Mouse (Mus musculus) forebrain, postnatal 0 days (tissue): Measurements from ENCODE around the gene Tgfb2. TPM values are rescaled to one million over a fixed set of nuclear protein-coding genes. Genes with fewer than 3 reads are reported as not detected.

Experiments used
- ATAC-seq: fragments of 200-750 bp; cut with Nextera tagmentation; 2 replicates; pipeline ENCODE4 v1.8.0; 2017; ENCODE audit warnings: mild to moderate bottlenecking, moderate library complexity
- DNase-seq: peaks from one replicate; pipeline ENCODE4 v3.0.0-alpha.2; 2015
- H3K27ac ChIP-seq: fragments of 300-500 bp; sonication (generic); 2 replicates; pipeline ENCODE4 v1.5.1; 2014; ENCODE audit warnings: low read depth, mild to moderate bottlenecking, antibody characterized with exemption, low read length, moderate library complexity, mixed read lengths
- H3K27me3 ChIP-seq: fragments of 300-500 bp; sonication (generic); 2 replicates; pipeline ENCODE4 v1.6.1; 2014; ENCODE audit warnings: mild to moderate bottlenecking, low read length, mixed read lengths; ENCODE audit not compliant: insufficient read depth
- H3K36me3 ChIP-seq: fragments of 300-500 bp; sonication (generic); 2 replicates; pipeline ENCODE4 v1.6.1; 2014; ENCODE audit warnings: mild to moderate bottlenecking, moderate library complexity; ENCODE audit not compliant: insufficient read depth
- H3K4me1 ChIP-seq: fragments of 300-500 bp; sonication (generic); 2 replicates; pipeline ENCODE4 v1.6.1; 2014; ENCODE audit warnings: antibody characterized with exemption; ENCODE audit not compliant: insufficient read depth
- H3K4me2 ChIP-seq: fragments of 300-500 bp; sonication (generic); 2 replicates; pipeline ENCODE4 v1.6.1; 2014; ENCODE audit warnings: low read depth, mild to moderate bottlenecking, moderate library complexity
- H3K4me3 ChIP-seq: fragments of 300-500 bp; sonication (generic); 2 replicates; pipeline ENCODE4 v1.5.1; 2014; ENCODE audit warnings: low read depth, low read length, mixed read lengths
- H3K9ac ChIP-seq: fragments of 300-500 bp; sonication (generic); 2 replicates; pipeline ENCODE4 v1.6.1; 2014; ENCODE audit warnings: mild to moderate bottlenecking
- H3K9me3 ChIP-seq: fragments of 300-500 bp; sonication (generic); 2 replicates; pipeline ENCODE4 v1.6.1; 2016; ENCODE audit warnings: low read length
- CTCF ChIP-seq: sonication (generic); IDR thresholded peaks from 2 replicates; pipeline ENCODE4 v1.5.1; 2016; ENCODE audit warnings: antibody characterized with exemption, control low read depth, low read depth
- WGBS: fragments of 180-500 bp; shearing (Covaris S2); extraction: QIAGEN DNeasy Blood & Tissue Kit; methylation state at CpG from one replicate; pipeline ENCODE4 v1.1.7; 2014; 5-methylcytosine and 5-hydroxymethylcytosine counted together
- polyA plus RNA-seq: library from polyadenylated mRNA; unstranded; fragments of >200 nt; fragmentation: Nextera tagmentation; extraction: Ambion mirVana; gene quantifications from 2 replicates; pipeline ENCODE4 v1.2.1, GENCODE M21; 2015
- total RNA-seq: library from RNA; depleted of rRNA; stranded (reverse); fragments of >200 nt; gene quantifications from 2 replicates; pipeline ENCODE4 v1.2.3, GENCODE M21; 2014; rRNA removed

Gene Tgfb2
- total RNA-seq (9.2 and 15.4 TPM in 2 replicates), polyA plus RNA-seq (17.2 and 35.8 TPM in 2 replicates)

DNA sequence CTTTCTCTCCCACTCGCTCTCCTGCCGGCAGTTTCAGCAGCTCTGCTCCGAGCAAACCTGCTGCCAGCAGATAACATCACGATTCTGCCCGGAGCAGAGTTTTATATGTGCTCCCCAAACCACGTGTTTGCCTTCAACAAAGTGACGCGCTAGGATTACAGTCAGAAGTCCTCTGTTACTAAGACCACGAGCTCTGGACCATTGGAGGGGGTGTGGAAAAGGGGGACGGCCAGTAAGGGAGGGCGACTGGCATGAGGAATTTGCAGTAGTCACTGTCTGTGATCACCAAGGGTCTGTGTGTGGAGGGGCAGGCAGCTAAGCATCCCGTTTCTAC is at the start of gene Tgfb2:
Gene Tgfb2, minus strand, starts transcription at position 75 of the 334 bp plus-strand sequence.
- Histone ChIP-seq H3K36me3 (no peaks in the 10 kb centered on the region), H3K9me3 (no peaks in the 10 kb centered on the region), H3K27me3 (peaks cover 7% of the 10 kb centered on the region; the same call in 1 of the 2 replicates), H3K27ac (peak within 1 kb of the TSS; percentile 62), H3K4me3 (peak within 1 kb of the TSS; percentile 63), H3K4me2 (peak within 1 kb of the TSS; percentile 93), H3K9ac (peak within 1 kb of the TSS; percentile 64), H3K4me1 (peaks cover 9% of the 10 kb centered on the region; the same call in 1 of the 2 replicates)
- DNase-seq (peak; percentile 64), ATAC-seq (peak; percentile 68)
- no peak for TF ChIP-seq CTCF
- WGBS: 2% methylated on average over 12 of the region's 12 CpGs

DNA sequence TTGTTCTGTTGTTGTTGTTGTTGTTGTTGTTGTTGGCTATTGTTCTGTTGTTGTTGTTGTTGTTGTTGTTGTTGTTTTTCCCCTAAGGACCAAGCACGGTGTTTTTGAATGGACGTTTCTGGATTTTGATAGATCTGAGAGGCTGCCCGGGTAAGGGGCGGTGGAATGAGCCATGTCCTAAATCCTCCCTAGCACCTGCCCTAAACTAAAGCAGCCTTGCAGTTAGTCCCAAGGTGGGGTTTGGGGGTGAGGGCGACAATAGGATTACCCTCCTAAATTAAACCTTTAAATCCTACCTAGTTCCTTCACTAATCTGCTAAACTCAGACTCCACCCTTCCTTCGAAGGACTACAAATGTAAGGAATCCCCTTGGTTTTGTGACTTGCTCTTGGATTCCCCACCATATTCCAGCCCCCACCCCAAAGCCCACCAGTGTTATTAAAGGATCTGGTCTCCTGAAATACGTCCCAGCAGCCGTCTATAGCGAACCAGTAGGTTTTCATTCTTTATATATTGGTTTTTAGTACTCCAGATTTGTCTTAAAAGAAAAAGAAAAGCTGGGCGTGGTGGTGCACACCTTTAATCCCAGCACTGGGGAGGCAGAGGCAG is 44.0 kb upstream of the Tgfb2 start:
- peak overlapping the region; percentile 58 for H3K4me3 ChIP-seq
- DNase-seq (no peak), ATAC-seq (peak; percentile 36)
- H3K36me3 ChIP-seq: no peaks in the 10 kb centered on the region; the same call in 1 of the 2 replicates
- peak overlapping the region; percentile 81 for H3K27ac ChIP-seq
- H3K27me3 ChIP-seq: no peaks in the 10 kb centered on the region
- no peaks in the 10 kb centered on the region for H3K9me3 ChIP-seq
- no peak for TF ChIP-seq CTCF
- 34% methylated on average over 10 of the region's 10 CpGs for whole genome bisulfite sequencing
- H3K4me2 ChIP-seq: peak overlapping the region; percentile 67
- peaks cover 9% of the 10 kb centered on the region; the same call in 1 of the 2 replicates for H3K4me1 ChIP-seq
- peak overlapping the region; percentile 79 for H3K9ac ChIP-seq

DNA sequence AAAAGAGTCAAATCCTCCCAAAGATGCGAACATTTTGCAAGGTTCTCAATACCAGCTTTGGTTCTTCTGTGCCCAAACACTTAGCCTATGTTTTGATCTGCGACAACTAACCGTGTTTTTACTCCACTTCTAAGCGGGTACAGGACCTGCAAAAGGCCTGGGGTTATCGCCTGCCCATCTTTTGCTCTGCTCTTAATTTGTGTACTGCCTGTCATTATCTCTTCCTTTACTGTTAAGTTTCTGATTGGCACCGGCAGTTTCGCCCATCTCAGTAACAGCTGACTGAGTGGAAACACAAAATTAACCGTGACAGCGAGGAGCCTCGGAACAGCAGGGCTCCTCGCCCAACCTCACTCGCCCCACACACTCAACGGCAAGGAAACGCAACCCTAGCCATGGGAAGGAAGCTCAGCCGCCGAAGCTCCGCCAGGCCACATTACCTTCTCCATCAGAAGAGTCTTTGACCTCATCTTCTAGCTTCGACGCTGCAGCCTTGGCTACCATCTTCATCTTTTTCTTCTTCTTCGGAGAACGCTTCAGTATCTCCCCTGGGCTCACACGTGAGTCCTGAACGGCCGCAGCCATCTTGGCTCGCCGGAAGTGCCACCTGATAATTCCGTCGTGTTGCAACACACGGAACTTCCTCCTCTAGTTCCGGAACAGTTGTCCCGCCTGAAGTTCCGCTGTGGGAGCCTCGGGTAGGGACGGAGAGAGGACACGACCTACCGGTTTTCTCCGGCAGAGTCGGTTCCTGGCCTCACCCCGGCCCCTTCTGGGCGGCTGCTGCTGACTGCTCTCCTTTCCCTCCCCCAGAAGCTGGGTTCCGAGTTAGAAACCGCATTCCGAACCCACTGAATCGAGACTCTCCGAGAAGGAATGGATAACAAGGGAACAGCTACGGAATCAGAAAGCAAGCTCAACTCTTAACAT is 43.2 kb upstream of the Tgfb2 start, which contains the start of gene Rrp15:
Gene Rrp15, minus strand, starts transcription at position 635 of the 930 bp plus-strand sequence.
- ATAC-seq (peak; percentile 94), DNase-seq (peak; percentile 96)
- WGBS: 2% methylated on average over 46 of the region's 46 CpGs
- Histone ChIP-seq H3K27ac (peak within 1 kb of the TSS; percentile 81), H3K4me1 (peaks cover 9% of the 10 kb centered on the region; the same call in 1 of the 2 replicates), H3K4me2 (peak within 1 kb of the TSS; percentile 67), H3K9me3 (no peaks in the 10 kb centered on the region), H3K4me3 (peak within 1 kb of the TSS; percentile 58), H3K27me3 (no peaks in the 10 kb centered on the region), H3K9ac (peak within 1 kb of the TSS; percentile 79), H3K36me3 (no peaks in the 10 kb centered on the region; the same call in 1 of the 2 replicates)
- no peak for TF ChIP-seq CTCF

DNA sequence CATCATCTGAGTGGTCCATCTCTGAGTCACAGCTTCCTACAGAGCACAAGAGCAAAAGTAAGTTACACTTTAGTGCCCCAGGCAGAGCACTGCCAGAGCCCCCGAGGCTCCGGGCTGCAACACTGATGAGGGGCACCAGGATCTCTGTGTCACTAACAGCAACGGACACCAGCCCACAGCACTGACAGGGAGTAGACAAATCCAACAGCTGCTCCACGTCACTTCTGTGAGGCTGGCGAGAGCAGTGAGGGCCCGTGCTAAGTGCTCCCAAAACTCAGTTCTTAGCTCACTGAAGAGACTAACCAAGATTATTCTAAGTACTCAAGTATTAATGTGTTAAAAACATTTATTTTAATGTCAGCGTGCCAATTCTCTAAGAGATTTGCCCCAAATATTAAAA is 34.0 kb upstream of the Tgfb2 start:
- Histone ChIP-seq H3K27ac (no peak overlapping the region), H3K4me2 (no peak overlapping the region), H3K9me3 (no peaks in the 10 kb centered on the region), H3K9ac (no peak overlapping the region), H3K36me3 (peaks cover 11% of the 10 kb centered on the region; the same call in 1 of the 2 replicates), H3K4me3 (no peak overlapping the region), H3K27me3 (no peaks in the 10 kb centered on the region), H3K4me1 (no peaks in the 10 kb centered on the region)
- WGBS: 85% methylated on average over 7 of the region's 7 CpGs
- DNase-seq (no peak), ATAC-seq (no peak)
- TF ChIP-seq CTCF: no peak

DNA sequence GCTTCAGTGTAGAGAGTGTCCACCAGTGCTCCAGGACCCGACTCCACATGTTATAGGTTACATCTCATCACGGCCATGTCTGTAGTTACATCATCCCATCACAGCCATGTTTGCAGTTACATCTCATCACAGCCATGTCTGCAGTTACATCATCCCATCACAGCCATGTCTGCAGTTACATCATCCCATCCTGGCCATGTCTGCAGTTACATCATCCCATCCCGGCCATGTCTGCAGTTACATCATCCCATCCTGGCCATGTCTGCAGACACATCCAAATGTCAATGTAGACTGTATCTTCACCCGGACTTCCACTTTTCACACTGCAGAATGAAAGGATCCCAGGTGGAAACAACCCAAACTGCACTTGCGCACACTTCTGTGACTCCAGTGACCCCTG is 29.7 kb upstream of the Tgfb2 start:
- H3K4me3 ChIP-seq: no peak overlapping the region
- 94% methylated on average over 5 of the region's 5 CpGs for WGBS
- ATAC-seq (no peak), DNase-seq (no peak)
- TF ChIP-seq CTCF: no peak
- H3K9ac ChIP-seq: no peak overlapping the region
- H3K27me3 ChIP-seq: no peaks in the 10 kb centered on the region
- no peaks in the 10 kb centered on the region for H3K4me1 ChIP-seq
- no peaks in the 10 kb centered on the region for H3K9me3 ChIP-seq
- peaks cover 14% of the 10 kb centered on the region; the same call in 1 of the 2 replicates for H3K36me3 ChIP-seq
- H3K27ac ChIP-seq: no peak overlapping the region
- H3K4me2 ChIP-seq: no peak overlapping the region

DNA sequence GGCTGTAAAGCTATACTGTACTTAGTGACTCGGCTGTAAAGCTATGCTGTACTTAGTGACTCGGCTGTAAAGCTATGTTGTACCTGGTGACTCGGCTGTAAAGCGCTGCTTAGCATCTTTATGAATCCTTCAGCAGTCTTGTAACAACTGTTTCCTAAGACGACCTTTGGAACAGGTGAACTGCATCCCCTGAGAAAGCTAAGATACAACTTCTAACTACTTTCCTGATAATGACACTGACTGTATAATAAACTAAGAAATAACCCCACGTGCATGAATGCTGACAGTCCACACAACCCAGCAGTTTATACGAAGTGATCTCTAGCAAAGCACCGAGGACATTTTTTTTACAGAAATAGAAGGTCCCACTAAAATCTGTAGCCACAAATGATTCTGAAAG is 27.3 kb upstream of the Tgfb2 start:
- no peak for ATAC-seq
- no peak overlapping the region for H3K27ac ChIP-seq

DNA sequence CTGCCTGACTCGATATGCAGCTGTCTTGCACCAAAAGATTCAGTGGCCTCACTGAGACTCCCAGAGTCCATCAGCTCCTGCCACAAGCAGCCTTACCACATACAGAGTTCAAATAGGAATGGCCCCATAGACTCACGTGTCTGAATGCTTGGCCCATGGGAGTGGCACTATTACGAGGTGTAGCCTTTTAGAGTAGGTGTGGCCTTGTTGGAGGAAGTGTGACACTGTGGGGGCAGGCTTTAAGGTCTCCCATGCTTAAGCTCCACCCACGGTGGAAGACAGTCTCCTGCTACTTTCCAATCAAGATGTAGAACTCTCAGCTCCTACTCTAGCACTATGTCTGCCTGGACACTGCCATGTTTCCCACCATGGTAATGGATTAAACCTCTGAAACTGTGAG is 23.0 kb upstream of the Tgfb2 start:
- H3K36me3 ChIP-seq: no peaks in the 10 kb centered on the region
- 73% methylated on average over 4 of the region's 4 CpGs for WGBS
- no peaks in the 10 kb centered on the region for H3K4me1 ChIP-seq
- H3K4me2 ChIP-seq: no peak overlapping the region
- no peaks in the 10 kb centered on the region for H3K9me3 ChIP-seq
- no peak overlapping the region for H3K9ac ChIP-seq
- no peaks in the 10 kb centered on the region for H3K27me3 ChIP-seq
- no peak for TF ChIP-seq CTCF
- no peak overlapping the region for H3K27ac ChIP-seq
- DNase-seq: no peak
- no peak for ATAC-seq
- H3K4me3 ChIP-seq: no peak overlapping the region

More for the DNA sequence above, 27.3 kb upstream of the Tgfb2 start:
- Histone ChIP-seq H3K4me2 (no peak overlapping the region), H3K4me3 (no peak overlapping the region), H3K27me3 (no peaks in the 10 kb centered on the region), H3K9me3 (no peaks in the 10 kb centered on the region), H3K9ac (no peak overlapping the region), H3K36me3 (peaks cover 10% of the 10 kb centered on the region; the same call in 1 of the 2 replicates), H3K4me1 (no peaks in the 10 kb centered on the region)
- TF ChIP-seq CTCF: no peak
- 94% methylated on average over 8 of the region's 8 CpGs for WGBS
- no peak for DNase-seq
